Mouse (Mus musculus) forebrain, embryonic 14.5 days (tissue): ENCODE measurements at regions not wholly inside any gene's neighbourhood (a gene's known extent, or its start where the extent isn't known, plus 50 kb on each side); places are given as distances from the start of the nearest gene placed in this dataset.

Experiments used
- ATAC-seq: fragments of 200-750 bp; cut with Nextera tagmentation; 2 replicates; pipeline ENCODE4 v1.8.0; 2017; ENCODE audit warnings: mild to moderate bottlenecking, moderate library complexity
- DNase-seq: peaks from one replicate; pipeline ENCODE4 v3.0.0-alpha.2; 2015; ENCODE audit warnings: low spot score
- H3K27ac ChIP-seq: fragments of 300-500 bp; sonication (generic); 2 replicates; pipeline ENCODE4 v1.5.1; 2014; ENCODE audit warnings: low read depth, mild to moderate bottlenecking, control low read depth, low read length, moderate library complexity
- H3K27me3 ChIP-seq: fragments of 300-500 bp; sonication (generic); replicated peaks from 2 replicates; pipeline ENCODE4 v1.6.1; 2014; ENCODE audit warnings: low read length, control low read depth, mixed read lengths; ENCODE audit not compliant: control insufficient read depth, insufficient read depth
- H3K36me3 ChIP-seq: fragments of 300-500 bp; sonication (generic); 2 replicates; pipeline ENCODE4 v1.6.1; 2014; ENCODE audit warnings: low read length, control low read depth; ENCODE audit not compliant: control insufficient read depth, insufficient read depth
- H3K4me1 ChIP-seq: fragments of 300-500 bp; sonication (generic); 2 replicates; pipeline ENCODE4 v1.6.1; 2014; ENCODE audit warnings: antibody characterized with exemption, low read length, control low read depth; ENCODE audit not compliant: control insufficient read depth, insufficient read depth
- H3K4me2 ChIP-seq: fragments of 300-500 bp; sonication (generic); 2 replicates; pipeline ENCODE4 v1.6.1; 2014; ENCODE audit warnings: mild to moderate bottlenecking, control low read depth, low read length
- H3K4me3 ChIP-seq: fragments of 300-500 bp; sonication (generic); 2 replicates; pipeline ENCODE4 v1.5.1; 2014; ENCODE audit warnings: low read depth, low read length, control low read depth
- H3K9ac ChIP-seq: fragments of 300-500 bp; sonication (generic); 2 replicates; pipeline ENCODE4 v1.6.1; 2014; ENCODE audit warnings: mild to moderate bottlenecking, low read length, control low read depth, moderate library complexity
- H3K9me3 ChIP-seq: fragments of 300-500 bp; sonication (generic); replicated peaks from 2 replicates; pipeline ENCODE4 v1.6.1; 2016; ENCODE audit warnings: low read length, control low read depth, mixed read lengths; ENCODE audit not compliant: control insufficient read depth
- WGBS: fragments of 180-500 bp; shearing (Covaris S2); extraction: QIAGEN DNeasy Blood & Tissue Kit; methylation state at CpG from one replicate; pipeline ENCODE4 v1.1.7; 2014; 5-methylcytosine and 5-hydroxymethylcytosine counted together

GRCm38 (mm10) chr7:113052952-113053351 lies 99.2 kb downstream of the Rassf10 start:
- no peaks in the 10 kb centered on the region for H3K27me3 ChIP-seq
- DNase-seq, result peak; percentile 51
- 14% methylated on average over 1 of the region's 1 CpGs for WGBS

GRCm38 (mm10) chr7:113056421-113056820 lies 102.7 kb downstream of the Rassf10 start:
- no peak overlapping the region for H3K4me2 ChIP-seq
- ATAC-seq, result no peak
- no peak overlapping the region for H3K4me3 ChIP-seq
- H3K27me3 ChIP-seq, result no peaks in the 10 kb centered on the region
- no peak overlapping the region for H3K27ac ChIP-seq
- no peaks in the 10 kb centered on the region for H3K36me3 ChIP-seq
- 0 out of 2 replicates have a peak, but pooled peaks cover 7% of the 10 kb centered on the region for H3K4me1 ChIP-seq
- no peak for DNase-seq
- H3K9me3 ChIP-seq, result no peaks in the 10 kb centered on the region
- WGBS, result 92% methylated on average over 2 of the region's 2 CpGs
- H3K9ac ChIP-seq, result no peak overlapping the region

More at GRCm38 (mm10) chr7:113052952-113053351, 99.2 kb downstream of the Rassf10 start:
- H3K9me3 ChIP-seq, result no peaks in the 10 kb centered on the region
- H3K9ac ChIP-seq, result no peak overlapping the region
- H3K4me1 ChIP-seq, result peaks cover 13% of the 10 kb centered on the region; the same call in 1 of the 2 replicates
- H3K27ac ChIP-seq, result no peak overlapping the region
- no peaks in the 10 kb centered on the region for H3K36me3 ChIP-seq
- no peak overlapping the region for H3K4me3 ChIP-seq
- no peak overlapping the region for H3K4me2 ChIP-seq
- ATAC-seq, result peak; percentile 74

GRCm38 (mm10) chr7:113059211-113059966 lies 105.6 kb downstream of the Rassf10 start:
- no peak overlapping the region for H3K27ac ChIP-seq
- WGBS, result 38% methylated on average over 12 of the region's 12 CpGs
- H3K4me2 ChIP-seq, result no peak overlapping the region
- 0 out of 2 replicates have a peak, but pooled peaks cover 4% of the 10 kb centered on the region for H3K4me1 ChIP-seq
- no peak overlapping the region for H3K4me3 ChIP-seq
- DNase-seq (peak; percentile 25), ATAC-seq (no peak)
- H3K9me3 ChIP-seq, result no peaks in the 10 kb centered on the region
- H3K36me3 ChIP-seq, result no peaks in the 10 kb centered on the region
- no peak overlapping the region for H3K9ac ChIP-seq
- H3K27me3 ChIP-seq, result no peaks in the 10 kb centered on the region

- no peak for ATAC-seq
- Histone ChIP-seq H3K4me3 (no peak overlapping the region), H3K9me3 (no peaks in the 10 kb centered on the region), H3K27me3 (no peaks in the 10 kb centered on the region), H3K27ac (no peak overlapping the region), H3K9ac (no peak overlapping the region), H3K4me1 (0 out of 2 replicates have a peak, but pooled peaks cover 4% of the 10 kb centered on the region), H3K4me2 (no peak overlapping the region), H3K36me3 (no peaks in the 10 kb centered on the region)
- no peak for DNase-seq
- WGBS, result 78% methylated on average over 5 of the region's 5 CpGs
These were observed 106.2 kb downstream of the Rassf10 start for GRCm38 (mm10) chr7:113059967-113060284.

GRCm38 (mm10) chr7:113060991-113061390 lies 107.2 kb downstream of the Rassf10 start:
- Histone ChIP-seq H3K36me3 (no peaks in the 10 kb centered on the region), H3K4me1 (0 out of 2 replicates have a peak, but pooled peaks cover 4% of the 10 kb centered on the region), H3K27me3 (no peaks in the 10 kb centered on the region), H3K4me3 (no peak overlapping the region), H3K9ac (no peak overlapping the region), H3K4me2 (no peak overlapping the region), H3K27ac (no peak overlapping the region), H3K9me3 (no peaks in the 10 kb centered on the region)
- no peak for ATAC-seq
- no peak for DNase-seq
- WGBS, result 76% methylated on average over 7 of the region's 7 CpGs

- Histone ChIP-seq H3K4me3 (no peak overlapping the region), H3K27me3 (no peaks in the 10 kb centered on the region), H3K9me3 (no peaks in the 10 kb centered on the region), H3K36me3 (no peaks in the 10 kb centered on the region), H3K27ac (no peak overlapping the region), H3K4me1 (no peaks in the 10 kb centered on the region), H3K9ac (no peak overlapping the region), H3K4me2 (no peak overlapping the region)
- ATAC-seq (no peak), DNase-seq (no peak)
- 84% methylated on average over 12 of the region's 12 CpGs for WGBS
These were observed 112.8 kb downstream of the Rassf10 start for GRCm38 (mm10) chr7:113066536-113066935.

GRCm38 (mm10) chr7:113068296-113068695 lies 114.5 kb downstream of the Rassf10 start:
- H3K9ac ChIP-seq, result no peak overlapping the region
- DNase-seq (no peak), ATAC-seq (no peak)
- H3K4me1 ChIP-seq, result no peaks in the 10 kb centered on the region
- no peaks in the 10 kb centered on the region for H3K36me3 ChIP-seq
- H3K4me3 ChIP-seq, result no peak overlapping the region
- no peak overlapping the region for H3K4me2 ChIP-seq
- H3K9me3 ChIP-seq, result no peaks in the 10 kb centered on the region
- WGBS, result 93% methylated on average over 6 of the region's 6 CpGs
- no peak overlapping the region for H3K27ac ChIP-seq
- no peaks in the 10 kb centered on the region for H3K27me3 ChIP-seq

- ATAC-seq, result no peak
- Histone ChIP-seq H3K27ac (no peak overlapping the region), H3K36me3 (no peaks in the 10 kb centered on the region), H3K9me3 (no peaks in the 10 kb centered on the region), H3K27me3 (no peaks in the 10 kb centered on the region), H3K4me2 (no peak overlapping the region), H3K4me3 (no peak overlapping the region), H3K9ac (no peak overlapping the region), H3K4me1 (no peaks in the 10 kb centered on the region)
- no peak for DNase-seq
- 70% methylated on average over 4 of the region's 4 CpGs for WGBS
These were observed 115.7 kb downstream of the Rassf10 start for GRCm38 (mm10) chr7:113069336-113069924.

GRCm38 (mm10) chr7:113071418-113071817 lies 117.7 kb downstream of the Rassf10 start:
- Histone ChIP-seq H3K27me3 (no peaks in the 10 kb centered on the region), H3K9ac (no peak overlapping the region), H3K4me1 (no peaks in the 10 kb centered on the region), H3K36me3 (no peaks in the 10 kb centered on the region), H3K4me2 (no peak overlapping the region), H3K4me3 (no peak overlapping the region), H3K9me3 (no peaks in the 10 kb centered on the region), H3K27ac (no peak overlapping the region)
- WGBS, result 79% methylated on average over 1 of the region's 1 CpGs
- ATAC-seq (no peak), DNase-seq (no peak)
